Mouse (Mus musculus): ENCODE data around the gene Dnajc11. TPM values are rescaled to one million over a fixed set of nuclear protein-coding genes. Genes with fewer than 3 reads are reported as not detected.

Gene Dnajc11
- polyA plus RNA-seq, 1 experiment from 2014 or later: 73.6 TPM

- H3K4me2 ChIP-seq (ENCODE audit: low read depth, low read length): peak overlapping the region; percentile 99
- H3K9ac ChIP-seq (ENCODE audit: low read depth, low read length): peak overlapping the region; percentile 76
- peak overlapping the region; percentile 88; the same call in 1 of the 2 replicates for H3K27ac ChIP-seq (ENCODE audit: low read length)
- H3K4me1 ChIP-seq (ENCODE audit: control insufficient read depth, insufficient read depth, low read length): peaks cover 46% of the 10 kb centered on the region
- peak overlapping the region; percentile 90 for H3K4me3 ChIP-seq (ENCODE audit: low read length)
- H3K9me3 ChIP-seq (ENCODE audit: control insufficient read depth, low read length): no peaks in the 10 kb centered on the region
- no peaks in the 10 kb centered on the region for H3K27me3 ChIP-seq (replicated peaks; ENCODE audit: control insufficient read depth, insufficient read depth, low read length)
- ATAC-seq: peak; percentile 15
- WGBS: 2% methylated on average over 10 of the region's 10 CpGs
- H3K36me3 ChIP-seq (ENCODE audit: control insufficient read depth, insufficient read depth, low read length): peaks cover 4% of the 10 kb centered on the region; the same call in 1 of the 2 replicates
Measured at GRCm38 (mm10) chr4:152010091-152010706, 76.7 kb downstream of the Dnajc11 start.

- WGBS: 17% methylated on average over 13 of the region's 13 CpGs
- H3K36me3 ChIP-seq (ENCODE audit: control insufficient read depth, insufficient read depth, low read length): peaks cover 7% of the 10 kb centered on the region; the same call in 1 of the 2 replicates
Measured at GRCm38 (mm10) chr4:152010707-152011134, 77.2 kb downstream of the Dnajc11 start.

GRCm38 (mm10) chr4:152011171-152011760 is 77.8 kb downstream of the Dnajc11 start:
- WGBS: 76% methylated on average over 8 of the region's 8 CpGs
- Histone ChIP-seq H3K27ac (ENCODE audit: low read length) (peak overlapping the region; percentile 37; the same call in 1 of the 2 replicates), H3K4me1 (ENCODE audit: control insufficient read depth, insufficient read depth, low read length) (peaks cover 45% of the 10 kb centered on the region), H3K27me3 (replicated peaks; ENCODE audit: control insufficient read depth, insufficient read depth, low read length) (no peaks in the 10 kb centered on the region), H3K9me3 (ENCODE audit: control insufficient read depth, low read length) (no peaks in the 10 kb centered on the region), H3K9ac (ENCODE audit: low read depth, low read length) (peak overlapping the region; percentile 76), H3K4me3 (ENCODE audit: low read length) (peak overlapping the region; percentile 90), H3K4me2 (ENCODE audit: low read depth, low read length) (peak overlapping the region; percentile 99), H3K36me3 (ENCODE audit: control insufficient read depth, insufficient read depth, low read length) (peaks cover 7% of the 10 kb centered on the region; the same call in 1 of the 2 replicates)
- ATAC-seq: no peak

More at GRCm38 (mm10) chr4:152010707-152011134, 77.2 kb downstream of the Dnajc11 start:
- no peak for ATAC-seq
- Histone ChIP-seq H3K4me2 (ENCODE audit: low read depth, low read length) (peak overlapping the region; percentile 99), H3K4me3 (ENCODE audit: low read length) (peak overlapping the region; percentile 90), H3K27ac (ENCODE audit: low read length) (peak overlapping the region; percentile 88; the same call in 1 of the 2 replicates), H3K9me3 (ENCODE audit: control insufficient read depth, low read length) (no peaks in the 10 kb centered on the region), H3K9ac (ENCODE audit: low read depth, low read length) (peak overlapping the region; percentile 76), H3K4me1 (ENCODE audit: control insufficient read depth, insufficient read depth, low read length) (peaks cover 46% of the 10 kb centered on the region), H3K27me3 (replicated peaks; ENCODE audit: control insufficient read depth, insufficient read depth, low read length) (no peaks in the 10 kb centered on the region)

- Histone ChIP-seq H3K9me3 (ENCODE audit: control insufficient read depth, low read length) (no peaks in the 10 kb centered on the region), H3K4me1 (ENCODE audit: control insufficient read depth, insufficient read depth, low read length) (peaks cover 38% of the 10 kb centered on the region), H3K27me3 (replicated peaks; ENCODE audit: control insufficient read depth, insufficient read depth, low read length) (no peaks in the 10 kb centered on the region), H3K36me3 (ENCODE audit: control insufficient read depth, insufficient read depth, low read length) (peaks cover 7% of the 10 kb centered on the region; the same call in 1 of the 2 replicates), H3K4me2 (ENCODE audit: low read depth, low read length) (no peak overlapping the region), H3K9ac (ENCODE audit: low read depth, low read length) (no peak overlapping the region), H3K27ac (ENCODE audit: low read length) (no peak overlapping the region), H3K4me3 (ENCODE audit: low read length) (no peak overlapping the region)
- ATAC-seq: no peak
- 93% methylated on average over 16 of the region's 16 CpGs for WGBS
Measured at GRCm38 (mm10) chr4:152012109-152012508, 78.6 kb downstream of the Dnajc11 start.

- no peaks in the 10 kb centered on the region for H3K27me3 ChIP-seq (replicated peaks; ENCODE audit: control insufficient read depth, insufficient read depth, low read length)
- no peak overlapping the region for H3K4me2 ChIP-seq (ENCODE audit: low read depth, low read length)
- H3K9ac ChIP-seq (ENCODE audit: low read depth, low read length): no peak overlapping the region
- H3K36me3 ChIP-seq (ENCODE audit: control insufficient read depth, insufficient read depth, low read length): peaks cover 9% of the 10 kb centered on the region; the same call in 1 of the 2 replicates
- H3K4me3 ChIP-seq (ENCODE audit: low read length): no peak overlapping the region
- 84% methylated on average over 12 of the region's 12 CpGs for WGBS
- no peaks in the 10 kb centered on the region for H3K9me3 ChIP-seq (ENCODE audit: control insufficient read depth, low read length)
- H3K27ac ChIP-seq (ENCODE audit: low read length): no peak overlapping the region
- peaks cover 27% of the 10 kb centered on the region for H3K4me1 ChIP-seq (ENCODE audit: control insufficient read depth, insufficient read depth, low read length)
- ATAC-seq: no peak
Measured at GRCm38 (mm10) chr4:152013036-152013813, 79.7 kb downstream of the Dnajc11 start.

GRCm38 (mm10) chr4:152019073-152019472 is 85.6 kb downstream of the Dnajc11 start:
- H3K9me3 ChIP-seq (ENCODE audit: control insufficient read depth, low read length): no peaks in the 10 kb centered on the region
- no peak overlapping the region for H3K27ac ChIP-seq (ENCODE audit: low read length)
- H3K4me1 ChIP-seq (ENCODE audit: control insufficient read depth, insufficient read depth, low read length): no peaks in the 10 kb centered on the region
- H3K27me3 ChIP-seq (replicated peaks; ENCODE audit: control insufficient read depth, insufficient read depth, low read length): no peaks in the 10 kb centered on the region
- H3K9ac ChIP-seq (ENCODE audit: low read depth, low read length): no peak overlapping the region
- no peak for ATAC-seq
- H3K36me3 ChIP-seq (ENCODE audit: control insufficient read depth, insufficient read depth, low read length): peaks cover 31% of the 10 kb centered on the region
- no peak overlapping the region for H3K4me3 ChIP-seq (ENCODE audit: low read length)
- no peak overlapping the region for H3K4me2 ChIP-seq (ENCODE audit: low read depth, low read length)
- WGBS: 83% methylated on average over 6 of the region's 6 CpGs

GRCm38 (mm10) chr4:152020024-152020423 is 86.5 kb downstream of the Dnajc11 start:
- H3K27me3 ChIP-seq (replicated peaks; ENCODE audit: control insufficient read depth, insufficient read depth, low read length): no peaks in the 10 kb centered on the region
- H3K4me3 ChIP-seq (ENCODE audit: low read length): no peak overlapping the region
- H3K9me3 ChIP-seq (ENCODE audit: control insufficient read depth, low read length): no peaks in the 10 kb centered on the region
- ATAC-seq: no peak
- 89% methylated on average over 21 of the region's 21 CpGs for WGBS
- peaks cover 29% of the 10 kb centered on the region for H3K36me3 ChIP-seq (ENCODE audit: control insufficient read depth, insufficient read depth, low read length)
- H3K27ac ChIP-seq (ENCODE audit: low read length): no peak overlapping the region
- no peak overlapping the region for H3K9ac ChIP-seq (ENCODE audit: low read depth, low read length)
- no peaks in the 10 kb centered on the region for H3K4me1 ChIP-seq (ENCODE audit: control insufficient read depth, insufficient read depth, low read length)
- no peak overlapping the region for H3K4me2 ChIP-seq (ENCODE audit: low read depth, low read length)

GRCm38 (mm10) chr4:152021568-152022097 is 88.1 kb downstream of the Dnajc11 start:
- no peak overlapping the region for H3K4me2 ChIP-seq (ENCODE audit: low read depth, low read length)
- H3K27ac ChIP-seq (ENCODE audit: low read length): no peak overlapping the region
- 79% methylated on average over 12 of the region's 12 CpGs for WGBS
- peaks cover 24% of the 10 kb centered on the region for H3K36me3 ChIP-seq (ENCODE audit: control insufficient read depth, insufficient read depth, low read length)
- no peaks in the 10 kb centered on the region for H3K9me3 ChIP-seq (ENCODE audit: control insufficient read depth, low read length)
- ATAC-seq: no peak
- H3K4me1 ChIP-seq (ENCODE audit: control insufficient read depth, insufficient read depth, low read length): peaks cover 15% of the 10 kb centered on the region
- no peak overlapping the region for H3K4me3 ChIP-seq (ENCODE audit: low read length)
- H3K9ac ChIP-seq (ENCODE audit: low read depth, low read length): no peak overlapping the region
- H3K27me3 ChIP-seq (replicated peaks; ENCODE audit: control insufficient read depth, insufficient read depth, low read length): no peaks in the 10 kb centered on the region

GRCm38 (mm10) chr4:152022506-152022905 is 89.0 kb downstream of the Dnajc11 start:
- no peak overlapping the region for H3K9ac ChIP-seq (ENCODE audit: low read depth, low read length)
- H3K9me3 ChIP-seq (ENCODE audit: control insufficient read depth, low read length): no peaks in the 10 kb centered on the region
- no peak for ATAC-seq
- no peak overlapping the region for H3K27ac ChIP-seq (ENCODE audit: low read length)
- H3K36me3 ChIP-seq (ENCODE audit: control insufficient read depth, insufficient read depth, low read length): peaks cover 24% of the 10 kb centered on the region
- 88% methylated on average over 8 of the region's 8 CpGs for WGBS
- no peaks in the 10 kb centered on the region for H3K27me3 ChIP-seq (replicated peaks; ENCODE audit: control insufficient read depth, insufficient read depth, low read length)
- no peak overlapping the region for H3K4me3 ChIP-seq (ENCODE audit: low read length)
- H3K4me2 ChIP-seq (ENCODE audit: low read depth, low read length): no peak overlapping the region
- peaks cover 19% of the 10 kb centered on the region for H3K4me1 ChIP-seq (ENCODE audit: control insufficient read depth, insufficient read depth, low read length)
